Mouse (Mus musculus): ENCODE measurements at regions not wholly inside any gene's neighbourhood (a gene's known extent, or its start where the extent isn't known, plus 50 kb on each side); places are given as distances from the start of the nearest gene placed in this dataset.

DNA sequence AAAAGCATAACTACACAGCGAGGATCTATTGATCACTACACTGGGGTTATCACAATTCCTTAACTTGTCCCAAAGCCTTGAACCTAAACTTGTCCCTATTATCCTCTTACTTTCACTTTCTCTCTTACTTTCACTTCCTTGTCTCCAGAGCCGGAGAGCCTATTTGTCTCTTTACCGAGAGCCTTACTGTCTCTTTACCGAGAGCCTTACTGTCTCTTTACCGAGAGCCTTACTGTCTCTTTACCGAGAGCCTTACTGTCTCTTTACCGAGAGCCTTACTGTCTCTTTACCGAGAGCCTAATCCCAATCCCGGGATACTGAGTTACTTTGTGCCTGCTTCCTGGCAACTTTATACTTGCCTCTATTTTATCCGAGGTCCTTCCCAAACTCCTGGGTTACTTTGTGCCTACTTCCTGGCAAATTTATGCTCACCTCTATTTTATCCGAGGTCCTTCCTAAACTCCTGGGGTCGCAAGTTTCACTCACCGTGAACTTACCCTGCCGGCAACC, 335.3 kb upstream of the Ccng1 start:
- DNase-seq = peak; percentile 4

DNA sequence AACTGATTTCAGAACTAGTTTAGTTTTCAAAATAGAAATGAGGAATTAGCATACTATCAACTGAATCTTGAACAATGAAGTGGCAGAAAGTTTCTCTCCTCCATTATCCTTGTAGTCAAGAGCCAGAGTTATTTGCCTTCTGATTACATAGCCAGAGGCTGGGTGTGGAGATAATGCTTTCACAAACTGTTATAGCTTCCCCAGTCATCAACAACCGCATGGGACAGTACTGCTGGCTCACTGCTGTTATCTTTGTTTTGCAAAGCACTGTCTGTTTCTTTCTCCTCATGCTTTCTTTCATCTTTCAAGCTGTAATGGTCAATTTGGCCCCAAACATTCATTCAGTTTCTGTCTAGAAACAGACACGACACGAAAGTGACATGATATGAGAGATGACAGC, 308.5 kb upstream of the Ccng1 start:
- no peak for DNase-seq

GRCm38 (mm10) chr11:41057796-41058195, 302.7 kb upstream of the Ccng1 start:
- DNase-seq = no peak

- DNase-seq = no peak
These were observed 274.9 kb upstream of the Ccng1 start for GRCm38 (mm10) chr11:41030018-41030417.

GRCm38 (mm10) chr11:41010096-41010495, 255.0 kb upstream of the Ccng1 start:
- no peak for DNase-seq

DNA sequence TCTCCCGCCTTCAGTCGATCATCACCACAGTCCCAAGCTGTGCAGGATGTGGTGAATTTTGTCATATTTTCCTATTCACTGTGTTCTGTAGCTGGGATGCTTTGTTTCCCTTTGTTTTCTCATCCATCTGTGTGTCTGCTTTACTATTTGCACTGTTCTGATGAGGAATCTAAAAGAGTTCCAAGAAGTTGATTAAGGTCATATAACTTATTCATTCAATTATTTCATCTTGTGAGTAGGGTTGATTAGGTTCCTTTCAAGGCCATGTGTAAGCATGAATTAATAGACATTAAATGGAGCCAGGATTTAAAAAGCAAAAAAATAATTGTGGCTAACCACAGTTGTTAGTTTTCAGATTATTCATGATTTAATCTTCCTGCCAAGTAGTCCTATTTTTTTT, 217.7 kb upstream of the Ccng1 start:
- no peak for DNase-seq

- peak; percentile 3 for DNase-seq
These were observed 172.1 kb upstream of the Ccng1 start for GRCm38 (mm10) chr11:40927168-40927567.

DNA sequence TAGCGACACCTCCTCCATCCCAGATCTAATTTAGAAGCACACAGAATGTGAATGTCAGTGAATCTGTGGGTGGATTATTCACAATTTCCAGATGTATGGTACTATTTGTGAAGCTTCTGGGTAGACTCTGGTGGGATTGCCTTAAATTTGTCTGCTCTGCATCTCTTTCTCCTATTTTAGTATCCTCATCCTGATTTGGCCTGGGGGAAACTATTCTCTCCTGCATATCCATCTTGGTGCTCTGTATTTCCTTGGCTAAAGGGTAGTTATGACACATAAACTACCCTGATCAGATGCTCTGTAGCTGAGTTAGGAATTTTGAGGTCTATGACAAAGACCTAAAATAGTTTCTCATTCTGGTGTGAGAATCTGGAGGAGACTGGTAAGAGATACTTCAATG, 136.4 kb upstream of the Ccng1 start:
- DNase-seq = no peak

GRCm38 (mm10) chr11:40884509-40884908, 129.4 kb upstream of the Ccng1 start:
- DNase-seq = no peak

GRCm38 (mm10) chr11:40879589-40879988, 124.5 kb upstream of the Ccng1 start:
- DNase-seq = no peak

DNA sequence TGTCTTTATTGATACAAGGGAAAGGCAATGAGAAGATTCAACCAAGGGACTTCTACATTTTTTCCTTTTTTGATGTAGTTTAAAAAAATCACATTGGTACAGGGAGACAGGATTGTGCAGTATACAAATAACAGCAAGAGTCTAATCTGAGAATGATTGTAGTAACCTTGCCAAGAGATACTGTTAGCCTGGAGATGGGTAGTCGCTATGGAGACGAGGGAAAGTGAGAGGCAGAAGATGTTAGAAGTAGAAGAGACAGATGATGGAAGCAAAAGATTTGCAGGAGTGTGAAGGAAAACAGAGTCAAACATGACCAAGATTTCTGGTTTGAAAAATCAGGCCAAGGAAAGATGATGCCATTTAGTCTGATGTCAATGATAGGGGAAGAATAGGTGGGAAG, 117.9 kb upstream of the Ccng1 start:
- no peak for DNase-seq

GRCm38 (mm10) chr11:40865694-40866093, 110.6 kb upstream of the Ccng1 start:
- no peak for DNase-seq

- no peak for DNase-seq
These were observed 96.2 kb upstream of the Ccng1 start for GRCm38 (mm10) chr11:40851361-40851760.

DNA sequence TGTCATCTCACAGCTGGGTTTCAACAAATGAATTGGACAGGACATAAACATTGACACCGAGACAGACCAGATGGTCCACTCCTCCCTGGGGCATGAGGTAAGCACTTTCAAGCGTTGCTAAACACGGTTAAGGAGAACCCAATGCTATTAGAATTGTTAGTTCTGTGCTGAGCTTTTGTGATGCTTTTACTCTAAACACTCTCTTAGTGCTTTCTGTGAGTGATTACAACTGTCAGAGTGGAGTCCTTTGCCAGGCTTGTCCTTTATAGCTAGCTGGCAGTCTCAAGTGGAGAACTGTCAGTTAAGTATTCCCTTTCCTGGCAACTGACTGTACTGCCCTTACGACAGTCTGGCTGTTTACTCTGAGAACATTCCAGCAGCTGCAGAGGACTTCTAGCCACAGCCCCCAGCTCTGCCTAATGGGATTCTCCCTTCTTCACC, 95.6 kb upstream of the Ccng1 start:
- peak; percentile 4 for DNase-seq

- no peak for DNase-seq
These were observed 91.5 kb upstream of the Ccng1 start for GRCm38 (mm10) chr11:40846586-40846985.

GRCm38 (mm10) chr11:40835393-40835792, 80.3 kb upstream of the Ccng1 start:
- no peak for DNase-seq
